Mouse (Mus musculus) right cerebral cortex, postnatal 25 days (tissue): ENCODE measurements at regions not wholly inside any gene's neighbourhood (a gene's known extent, or its start where the extent isn't known, plus 50 kb on each side); places are given as distances from the start of the nearest gene placed in this dataset.

Experiments used
- DNase-seq: peaks from one replicate; pipeline ENCODE4 v3.0.0; 2022

DNA sequence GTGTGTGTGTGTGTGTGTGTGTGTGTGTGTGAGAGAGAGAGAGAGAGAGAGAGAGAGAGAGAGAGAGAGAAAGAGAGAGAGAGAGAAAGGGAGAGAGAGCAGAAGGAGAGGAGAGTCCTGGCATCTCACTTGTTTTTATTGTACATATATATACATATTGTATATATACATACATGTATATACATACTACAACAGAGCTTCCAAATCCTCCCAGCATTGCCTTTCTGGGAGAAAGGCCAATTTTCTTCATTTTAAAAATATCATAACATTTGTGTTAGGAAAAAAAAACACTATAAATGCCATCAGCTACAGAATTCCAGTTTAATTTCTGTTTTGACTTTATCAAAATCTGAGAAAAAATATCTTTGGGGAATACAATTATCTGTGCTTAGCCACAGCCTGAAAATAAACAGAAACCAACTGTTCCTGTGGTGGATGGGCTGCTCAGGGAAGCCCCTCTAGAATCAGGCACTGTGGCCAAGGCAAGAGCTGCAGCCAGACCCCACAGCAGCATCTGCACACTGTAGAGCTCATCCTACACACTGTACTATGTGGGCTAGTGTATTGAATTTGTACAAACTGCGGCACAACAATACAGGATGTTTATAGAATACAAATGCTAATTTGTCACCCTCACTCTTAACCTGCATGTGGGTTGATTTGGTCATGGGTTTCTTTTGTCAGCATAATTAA lies 64.6 kb upstream of the Mgmt start:
- no peak for DNase-seq

DNA sequence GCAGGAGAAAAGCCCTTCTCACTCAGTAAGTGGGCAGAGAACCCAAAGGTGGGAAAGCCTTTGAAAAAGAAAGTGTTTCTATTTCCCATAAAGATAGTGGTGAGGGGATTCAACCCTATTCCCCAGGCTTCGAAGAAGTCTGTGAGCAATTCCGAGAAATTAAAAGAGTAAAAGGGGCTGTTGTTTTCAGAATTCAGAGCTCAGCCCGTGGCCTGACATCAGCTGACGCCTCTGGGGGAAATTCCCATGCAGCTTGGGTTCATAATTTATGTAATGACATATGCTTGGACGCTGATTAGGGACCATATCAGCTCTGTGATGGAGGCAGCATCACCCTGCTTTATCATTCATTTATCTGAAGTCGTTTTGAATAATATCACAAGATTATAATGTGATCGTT lies 62.0 kb upstream of the Mgmt start:
- no peak for DNase-seq

DNA sequence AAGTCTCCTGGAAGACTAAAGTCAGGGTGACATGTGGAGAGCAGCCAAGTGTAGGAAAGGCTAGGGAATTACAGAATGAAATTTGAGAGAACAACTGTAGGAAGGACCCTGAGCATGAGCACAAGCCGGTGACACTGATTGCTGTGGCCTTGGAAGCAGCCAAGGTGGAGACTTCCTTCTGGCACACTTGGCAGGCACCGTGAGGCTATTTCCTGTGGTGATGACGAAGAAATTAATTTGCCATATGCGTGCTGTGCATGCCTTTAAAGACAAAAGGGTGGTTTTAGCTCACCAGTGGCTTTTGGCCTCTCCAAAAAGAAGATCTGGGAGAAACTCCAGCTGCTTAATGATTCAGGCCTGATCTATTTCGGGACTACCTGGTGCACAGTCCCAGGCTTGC lies 55.4 kb upstream of the Mgmt start:
- DNase-seq: no peak

DNA sequence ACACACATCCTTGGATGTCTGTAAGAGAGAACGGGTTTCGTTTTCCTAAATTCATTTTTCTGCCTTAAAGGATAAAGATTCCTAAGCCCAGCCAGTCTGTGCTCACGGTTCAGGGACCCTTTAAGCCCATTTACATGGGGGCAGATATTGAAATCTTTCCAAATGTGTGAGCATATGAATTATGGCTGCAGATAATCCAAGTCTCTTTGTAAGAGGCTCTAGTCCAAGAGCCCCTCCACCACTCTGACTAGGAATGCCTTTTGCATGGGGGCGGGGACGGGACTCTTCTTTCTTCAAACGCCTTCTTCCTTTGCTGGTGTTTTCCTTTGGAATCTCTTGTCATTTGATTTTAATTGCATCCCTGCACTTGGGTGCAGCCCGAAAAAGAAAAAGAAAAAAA lies 54.2 kb upstream of the Mgmt start:
- DNase-seq: no peak

DNA sequence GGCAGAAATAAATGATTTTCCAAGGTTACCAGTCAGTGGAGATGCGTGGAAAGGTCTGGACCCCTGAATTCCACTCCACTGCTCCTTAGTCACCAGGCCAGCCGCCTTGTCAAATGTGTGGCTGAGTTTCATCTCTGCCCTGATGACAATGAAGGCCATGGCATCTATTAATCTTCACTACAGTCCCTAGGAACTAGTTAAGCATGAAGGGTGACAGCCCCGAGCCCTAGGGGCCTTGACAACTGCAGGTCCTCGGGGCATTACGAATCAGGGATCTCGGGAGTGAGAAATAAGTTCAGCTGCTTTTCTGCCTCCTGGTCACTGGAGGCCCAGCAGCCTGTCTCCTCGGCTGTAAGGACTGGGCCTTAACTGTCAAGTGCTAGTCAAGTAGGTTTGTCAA lies 51.7 kb upstream of the Mgmt start:
- no peak for DNase-seq

DNA sequence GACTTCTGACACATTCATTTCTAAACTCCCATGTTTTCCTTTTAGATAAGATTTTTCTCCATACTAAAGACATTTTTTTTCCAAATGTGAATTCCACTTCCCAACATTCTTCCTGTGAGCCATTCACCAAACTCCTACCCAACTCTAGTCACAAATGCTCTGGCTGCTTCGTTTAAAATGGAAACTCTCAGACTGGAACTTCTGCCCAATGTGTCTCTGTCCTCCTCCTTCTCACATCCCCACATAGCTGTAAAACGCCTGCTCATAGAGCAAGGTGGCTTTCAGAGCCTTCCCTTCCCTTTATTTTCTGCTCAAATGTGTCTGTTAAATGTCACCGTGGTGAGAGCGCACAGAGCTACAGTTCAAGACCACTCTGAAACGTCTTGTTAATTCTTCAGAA lies 50.1 kb upstream of the Mgmt start:
- DNase-seq: no peak
